Mouse (Mus musculus) spleen, adult 2 months (tissue): ENCODE measurements around the gene Ccdc171.

Experiments used
- CTCF ChIP-seq: fragments of 200-500 bp; IDR thresholded peaks from 2 replicates; pipeline ENCODE4 v1.5.1; 2011; ENCODE audit warnings: mild to moderate bottlenecking, inconsistent platforms; ENCODE audit not compliant: insufficient read depth, insufficient read length, insufficient replicate concordance; ENCODE audit errors: extremely low read depth
- POLR2A ChIP-seq: fragments of 200-500 bp; IDR thresholded peaks from 2 replicates; pipeline ENCODE4 v1.6.1; 2011; ENCODE audit warnings: low read depth, low read length, inconsistent platforms

DNA sequence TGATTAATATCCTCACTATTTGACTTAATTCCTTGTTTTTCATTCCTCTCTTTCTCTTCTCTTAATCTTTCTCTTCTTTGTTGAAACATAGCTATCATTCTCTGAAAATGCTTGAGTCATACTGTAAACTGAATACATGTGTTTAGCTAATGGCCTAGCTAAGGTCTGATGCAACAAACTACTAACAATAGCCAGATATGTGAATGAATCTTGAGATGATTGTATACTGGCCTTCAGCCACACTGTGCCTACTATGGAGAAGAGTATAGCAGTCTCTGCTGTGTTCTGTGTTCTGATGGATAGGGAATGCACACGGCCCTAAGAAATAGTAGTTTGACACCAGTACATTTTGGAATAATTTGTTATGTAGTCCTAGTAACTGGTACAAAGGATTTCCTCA, 191.7 kb downstream of the Ccdc171 start:
- no peak for TF ChIP-seq CTCF
- no peak for TF ChIP-seq POLR2A
